Mouse (Mus musculus) stomach, postnatal 0 days (tissue): ENCODE results near the gene Unc45a.

Source experiments
- CTCF ChIP-seq: IDR thresholded peaks from 2 replicates; pipeline ENCODE4 v1.5.1; 2016; ENCODE audit warnings: antibody characterized with exemption, low read depth, mild to moderate bottlenecking, moderate library complexity
- EP300 ChIP-seq: optimal IDR thresholded peaks from 2 replicates; pipeline ENCODE3; 2016; ENCODE audit warnings: antibody characterized with exemption

DNA sequence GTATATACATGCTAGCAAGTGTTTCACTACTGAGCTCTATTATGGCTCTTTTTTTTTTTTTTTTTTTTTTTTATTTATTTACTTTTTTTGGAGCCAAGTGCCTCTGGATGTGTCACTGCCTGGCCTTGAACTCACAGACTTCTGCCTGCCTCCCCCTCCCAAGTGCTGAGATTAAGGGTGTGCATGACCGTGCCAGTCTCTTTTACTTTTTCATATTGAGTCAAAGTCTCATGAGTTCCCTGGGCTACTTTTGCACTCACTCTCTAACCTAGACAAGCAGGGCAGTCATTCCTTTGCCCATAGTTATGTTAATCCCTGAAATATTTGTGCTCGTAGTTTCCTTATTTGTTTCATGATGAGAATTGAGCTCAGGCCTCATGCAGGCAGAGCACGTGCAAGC, 59.2 kb downstream of the Unc45a start:
- TF ChIP-seq EP300 (no peak), CTCF (no peak)
